Mouse (Mus musculus) stomach, embryonic 15.5 days (tissue): ENCODE results near the gene AC161166.1. TPM values are rescaled to one million over a fixed set of nuclear protein-coding genes. Genes with fewer than 3 reads are reported as not detected.
"Not testable (repeated sequence)": the region's sequence is repeated elsewhere in the genome, so short reads cannot be mapped to it uniquely, and the experiment has no call there.

Experiments used
- ATAC-seq: fragments of 200-750 bp; cut with Nextera tagmentation; 2 replicates; pipeline ENCODE4 v1.8.0; 2017; ENCODE audit warnings: low read depth, moderate number of reproducible peaks, moderate TSS enrichment; ENCODE audit not compliant: insufficient read depth, low FRiP score
- H3K27ac ChIP-seq: fragments of 300-500 bp; sonication (generic); 2 replicates; pipeline ENCODE4 v1.5.1; 2015; ENCODE audit warnings: mild to moderate bottlenecking, inconsistent platforms
- H3K27me3 ChIP-seq: fragments of 300-500 bp; sonication (generic); replicated peaks from 2 replicates; pipeline ENCODE4 v1.6.1; 2015; ENCODE audit warnings: inconsistent platforms
- H3K36me3 ChIP-seq: fragments of 300-500 bp; sonication (generic); 2 replicates; pipeline ENCODE4 v1.6.1; 2015; ENCODE audit warnings: inconsistent platforms
- H3K4me1 ChIP-seq: fragments of 300-500 bp; sonication (generic); 2 replicates; pipeline ENCODE4 v1.6.1; 2015; ENCODE audit warnings: inconsistent platforms
- H3K4me2 ChIP-seq: fragments of 300-500 bp; sonication (generic); 2 replicates; pipeline ENCODE4 v1.6.1; 2015; ENCODE audit warnings: mild to moderate bottlenecking, inconsistent platforms
- H3K4me3 ChIP-seq: fragments of 300-500 bp; sonication (generic); replicated peaks from 2 replicates; pipeline ENCODE4 v1.5.1; 2015; ENCODE audit warnings: inconsistent platforms
- H3K9ac ChIP-seq: fragments of 300-500 bp; sonication (generic); 2 replicates; pipeline ENCODE4 v1.6.1; 2015; ENCODE audit warnings: inconsistent platforms
- H3K9me3 ChIP-seq: fragments of 300-500 bp; sonication (generic); 2 replicates; pipeline ENCODE4 v1.6.1; 2016; ENCODE audit warnings: inconsistent platforms
- WGBS: fragments of 180-500 bp; shearing (Covaris S2); methylation state at CpG from one replicate; pipeline ENCODE4 v1.1.7; 2015; 5-methylcytosine and 5-hydroxymethylcytosine counted together
- polyA plus RNA-seq: library from polyadenylated mRNA; unstranded; fragments of >200 nt; fragmentation: Nextera tagmentation; extraction: Ambion mirVana; gene quantifications from 2 replicates; pipeline ENCODE4 v1.2.1, GENCODE M21; 2015

AC161166.1 gene
- polyA plus RNA-seq, 1 experiment from 2014 or later: 0.40 TPM

- no peaks in the 10 kb centered on the region for H3K4me1 ChIP-seq
- ATAC-seq: no peak
- H3K4me2 ChIP-seq: no peak overlapping the region
- H3K9ac ChIP-seq: no peak overlapping the region
- H3K9me3 ChIP-seq: no peaks in the 10 kb centered on the region
- H3K27me3 ChIP-seq: no peaks in the 10 kb centered on the region
- H3K4me3 ChIP-seq: no peak overlapping the region
- no peaks in the 10 kb centered on the region for H3K36me3 ChIP-seq
- H3K27ac ChIP-seq: no peak overlapping the region
- 84% methylated on average over 6 of the region's 6 CpGs for whole genome bisulfite sequencing
Observed at GRCm38 (mm10) chr7:24523723-24524122, 11.5 kb upstream of the AC161166.1 start.

- no peak overlapping the region for H3K4me3 ChIP-seq
Observed at GRCm38 (mm10) chr7:24522805-24523204, 10.6 kb upstream of the AC161166.1 start.

GRCm38 (mm10) chr7:24520054-24520453, 7.8 kb upstream of the AC161166.1 start:
- 90% methylated on average over 10 of the region's 10 CpGs for WGBS
- not testable (repeated sequence) for H3K4me1 ChIP-seq, H3K9me3 ChIP-seq, H3K9ac ChIP-seq, H3K4me3 ChIP-seq, H3K27ac ChIP-seq, ATAC-seq, H3K4me2 ChIP-seq, H3K27me3 ChIP-seq, H3K36me3 ChIP-seq

More at GRCm38 (mm10) chr7:24522805-24523204, 10.6 kb upstream of the AC161166.1 start:
- H3K9me3 ChIP-seq: no peaks in the 10 kb centered on the region
- no peak overlapping the region for H3K9ac ChIP-seq
- H3K27ac ChIP-seq: no peak overlapping the region
- no peak for ATAC-seq
- H3K27me3 ChIP-seq: no peaks in the 10 kb centered on the region
- H3K36me3 ChIP-seq: no peaks in the 10 kb centered on the region
- whole genome bisulfite sequencing: 57% methylated on average over 5 of the region's 5 CpGs
- no peak overlapping the region for H3K4me2 ChIP-seq
- no peaks in the 10 kb centered on the region for H3K4me1 ChIP-seq

- Histone ChIP-seq H3K27ac (no peak overlapping the region), H3K4me1 (no peaks in the 10 kb centered on the region), H3K9ac (no peak overlapping the region), H3K27me3 (no peaks in the 10 kb centered on the region), H3K4me3 (no peak overlapping the region), H3K9me3 (no peaks in the 10 kb centered on the region), H3K36me3 (peaks cover 3% of the 10 kb centered on the region; the same call in 1 of the 2 replicates), H3K4me2 (no peak overlapping the region)
- 61% methylated on average over 3 of the region's 3 CpGs for WGBS
- ATAC-seq: no peak
Observed at GRCm38 (mm10) chr7:24519130-24519529, 6.9 kb upstream of the AC161166.1 start.

- H3K4me1 ChIP-seq: no peaks in the 10 kb centered on the region
- no peak for ATAC-seq
- H3K9me3 ChIP-seq: no peaks in the 10 kb centered on the region
- H3K4me2 ChIP-seq: no peak overlapping the region
- H3K4me3 ChIP-seq: no peak overlapping the region
- H3K9ac ChIP-seq: no peak overlapping the region
- peaks cover 3% of the 10 kb centered on the region; the same call in 1 of the 2 replicates for H3K36me3 ChIP-seq
- 63% methylated on average over 6 of the region's 6 CpGs for WGBS
- H3K27ac ChIP-seq: no peak overlapping the region
- H3K27me3 ChIP-seq: no peaks in the 10 kb centered on the region
Observed at GRCm38 (mm10) chr7:24517654-24518053, 5.4 kb upstream of the AC161166.1 start.

GRCm38 (mm10) chr7:24517077-24517476, 4.8 kb upstream of the AC161166.1 start:
- no peak for ATAC-seq
- Histone ChIP-seq H3K27ac (no peak overlapping the region), H3K4me1 (no peaks in the 10 kb centered on the region), H3K4me2 (no peak overlapping the region), H3K27me3 (no peaks in the 10 kb centered on the region), H3K36me3 (peaks cover 3% of the 10 kb centered on the region; the same call in 1 of the 2 replicates), H3K9ac (no peak overlapping the region), H3K9me3 (no peaks in the 10 kb centered on the region), H3K4me3 (no peak overlapping the region)
- 43% methylated on average over 5 of the region's 5 CpGs for WGBS

GRCm38 (mm10) chr7:24516319-24516718, 4.1 kb upstream of the AC161166.1 start:
- not testable (repeated sequence) for H3K9ac ChIP-seq, H3K27ac ChIP-seq, H3K36me3 ChIP-seq, H3K27me3 ChIP-seq, H3K4me2 ChIP-seq, H3K9me3 ChIP-seq, H3K4me3 ChIP-seq, H3K4me1 ChIP-seq, ATAC-seq
- WGBS: 74% methylated on average over 8 of the region's 8 CpGs

GRCm38 (mm10) chr7:24507726-24508114, 4.5 kb downstream of the AC161166.1 start:
- Histone ChIP-seq H3K9ac (peak overlapping the region; percentile 89), H3K27me3 (no peaks in the 10 kb centered on the region), H3K4me3 (peak overlapping the region; percentile 66), H3K4me1 (peaks cover 19% of the 10 kb centered on the region), H3K9me3 (no peaks in the 10 kb centered on the region), H3K36me3 (no peaks in the 10 kb centered on the region), H3K27ac (peak overlapping the region; percentile 98), H3K4me2 (peak overlapping the region; percentile 88)
- no peak for ATAC-seq
- under 1% methylated on average over 20 of the region's 20 CpGs for WGBS

GRCm38 (mm10) chr7:24506838-24507725, 5.2 kb downstream of the AC161166.1 start, which contains the start of gene Zfp428:
Gene Zfp428, plus strand, starts transcription at chr7:24507006.
- peak within 1 kb of the TSS; percentile 88 for H3K4me2 ChIP-seq
- whole genome bisulfite sequencing: under 1% methylated on average over 81 of the region's 84 CpGs
- peak; percentile 85 for ATAC-seq
- peak within 1 kb of the TSS; percentile 98 for H3K27ac ChIP-seq
- H3K9me3 ChIP-seq: no peaks in the 10 kb centered on the region
- H3K27me3 ChIP-seq: no peaks in the 10 kb centered on the region
- H3K36me3 ChIP-seq: no peaks in the 10 kb centered on the region
- peaks cover 19% of the 10 kb centered on the region for H3K4me1 ChIP-seq
- H3K4me3 ChIP-seq: peak within 1 kb of the TSS; percentile 66
- H3K9ac ChIP-seq: peak within 1 kb of the TSS; percentile 89

- WGBS: 2% methylated on average over 12 of the region's 12 CpGs
- Histone ChIP-seq H3K27ac (peak overlapping the region; percentile 98), H3K9me3 (no peaks in the 10 kb centered on the region), H3K4me3 (peak overlapping the region; percentile 66), H3K27me3 (no peaks in the 10 kb centered on the region), H3K36me3 (no peaks in the 10 kb centered on the region), H3K4me2 (peak overlapping the region; percentile 88), H3K4me1 (peaks cover 19% of the 10 kb centered on the region), H3K9ac (peak overlapping the region; percentile 89; the same call in 1 of the 2 replicates)
- no peak for ATAC-seq
Observed at GRCm38 (mm10) chr7:24506476-24506837, 5.8 kb downstream of the AC161166.1 start.

- Histone ChIP-seq H3K4me2 (peak overlapping the region; percentile 88), H3K36me3 (no peaks in the 10 kb centered on the region), H3K27me3 (no peaks in the 10 kb centered on the region; the same call in 1 of the 2 replicates), H3K9ac (no peak overlapping the region), H3K4me1 (peaks cover 19% of the 10 kb centered on the region), H3K4me3 (peak overlapping the region; percentile 66), H3K27ac (peak overlapping the region; percentile 98), H3K9me3 (no peaks in the 10 kb centered on the region)
- 16% methylated on average over 3 of the region's 3 CpGs for WGBS
- no peak for ATAC-seq
Observed at GRCm38 (mm10) chr7:24506065-24506459, 6.2 kb downstream of the AC161166.1 start.

GRCm38 (mm10) chr7:24505447-24506064, 6.7 kb downstream of the AC161166.1 start:
- Histone ChIP-seq H3K4me2 (peak overlapping the region; percentile 88), H3K9me3 (no peaks in the 10 kb centered on the region), H3K4me3 (no peak overlapping the region), H3K4me1 (peaks cover 19% of the 10 kb centered on the region), H3K27ac (no peak overlapping the region), H3K27me3 (peaks cover 3% of the 10 kb centered on the region), H3K9ac (no peak overlapping the region), H3K36me3 (no peaks in the 10 kb centered on the region)
- ATAC-seq: no peak
- WGBS: 38% methylated on average over 15 of the region's 15 CpGs
